Mouse (Mus musculus) thymus, postnatal 14 days (tissue): ENCODE results near the gene Pan3.

Source experiments
- DNase-seq: peaks from one replicate; pipeline ENCODE4 v3.0.0; 2021

The Pan3 gene

DNA sequence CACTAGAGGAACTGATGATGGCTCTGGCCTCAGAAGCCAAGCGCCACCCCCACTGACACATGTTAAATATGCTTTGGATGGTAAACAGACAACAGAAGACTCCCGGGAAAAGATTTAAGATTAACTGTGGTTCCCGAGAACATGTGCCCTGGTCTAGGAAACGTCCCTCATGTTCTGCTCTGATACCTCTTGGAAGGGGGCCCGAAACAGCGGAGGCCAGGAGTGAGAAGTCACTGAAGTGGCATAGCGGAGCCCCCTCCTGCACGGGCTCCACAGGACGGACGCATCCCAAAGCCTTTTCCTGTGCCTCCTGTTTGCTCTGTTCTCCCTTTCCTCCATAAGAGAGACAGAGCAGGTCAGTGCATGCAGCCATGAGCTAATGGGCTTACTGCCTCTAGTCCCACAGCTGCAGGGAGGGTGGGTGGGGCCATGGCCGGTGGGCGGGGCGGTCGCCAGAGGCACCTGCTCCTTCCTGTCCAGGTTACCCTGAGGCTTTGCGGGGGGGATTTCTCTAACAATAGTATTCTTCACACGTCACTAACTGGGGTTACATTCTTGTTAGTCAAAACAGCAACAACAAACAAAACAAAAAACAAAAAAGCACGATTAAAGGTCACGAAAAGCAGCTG lies 133.7 kb downstream of the Pan3 start:
- peak; percentile 29 for DNase-seq

GRCm38 (mm10) chr5:147564140-147564590 lies 134.2 kb downstream of the Pan3 start:
- peak; percentile 20 for DNase-seq

DNA sequence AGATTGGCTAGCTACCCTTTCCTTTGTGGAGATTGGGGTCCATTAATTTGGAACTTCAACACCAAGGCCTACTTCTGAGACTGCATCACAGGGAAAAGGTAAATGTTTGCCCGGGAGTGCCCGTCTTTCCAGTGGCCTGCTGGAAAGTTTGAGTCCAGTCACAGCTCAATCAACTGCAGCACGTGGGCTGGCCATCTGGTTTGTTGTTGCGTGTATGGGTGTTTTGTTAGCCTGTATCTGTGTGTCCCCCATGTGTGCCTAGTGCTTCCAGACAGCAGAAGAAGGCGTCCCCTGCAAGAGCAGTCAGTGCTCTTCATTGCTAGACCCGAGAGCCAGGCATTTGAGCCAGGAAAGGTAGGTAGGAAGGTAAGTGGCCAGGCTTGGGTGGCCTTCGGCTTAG lies 135.5 kb downstream of the Pan3 start:
- no peak for DNase-seq

DNA sequence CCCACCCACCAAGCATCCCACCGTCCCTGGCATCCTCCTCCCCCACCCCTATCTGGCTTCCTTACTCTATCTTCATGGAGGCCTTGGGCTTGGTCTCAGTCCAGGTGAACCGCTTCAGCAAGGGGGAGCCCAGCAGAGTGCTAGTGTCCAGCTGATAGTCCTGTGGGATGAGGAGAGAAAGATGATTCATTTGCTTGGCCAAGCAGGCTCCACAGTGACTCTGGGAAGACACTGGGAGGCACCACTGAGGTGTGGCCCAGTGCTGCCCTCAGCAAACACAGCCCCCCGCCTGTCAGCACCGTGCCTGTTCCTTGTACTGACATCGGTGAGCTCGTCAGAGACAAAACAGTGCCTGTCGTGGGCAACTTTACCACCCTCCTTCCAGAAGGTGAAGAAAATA lies 136.4 kb downstream of the Pan3 start:
- no peak for DNase-seq

DNA sequence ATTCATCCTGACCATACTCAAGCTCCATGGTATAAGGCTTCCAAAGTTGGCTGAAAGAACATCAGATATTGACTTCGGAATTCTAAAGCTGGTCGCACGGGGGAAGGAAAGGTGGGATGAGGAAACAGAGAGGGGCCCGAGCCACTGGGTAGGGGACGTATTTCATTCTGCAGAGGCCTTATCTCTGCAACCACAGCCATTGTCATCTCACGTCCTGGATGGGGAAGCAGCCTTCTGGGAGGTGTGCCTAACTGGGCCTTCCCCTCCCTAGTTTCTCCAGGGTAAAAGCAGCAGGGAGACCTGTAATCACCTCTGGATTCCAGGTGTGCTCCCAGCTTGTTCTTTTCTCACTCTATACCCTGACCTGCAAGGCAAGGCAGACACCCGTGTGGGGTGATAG lies 142.7 kb downstream of the Pan3 start:
- DNase-seq: no peak

GRCm38 (mm10) chr5:147573555-147573954 lies 143.6 kb downstream of the Pan3 start:
- no peak for DNase-seq

GRCm38 (mm10) chr5:147574517-147574916 lies 144.6 kb downstream of the Pan3 start:
- DNase-seq: no peak

DNA sequence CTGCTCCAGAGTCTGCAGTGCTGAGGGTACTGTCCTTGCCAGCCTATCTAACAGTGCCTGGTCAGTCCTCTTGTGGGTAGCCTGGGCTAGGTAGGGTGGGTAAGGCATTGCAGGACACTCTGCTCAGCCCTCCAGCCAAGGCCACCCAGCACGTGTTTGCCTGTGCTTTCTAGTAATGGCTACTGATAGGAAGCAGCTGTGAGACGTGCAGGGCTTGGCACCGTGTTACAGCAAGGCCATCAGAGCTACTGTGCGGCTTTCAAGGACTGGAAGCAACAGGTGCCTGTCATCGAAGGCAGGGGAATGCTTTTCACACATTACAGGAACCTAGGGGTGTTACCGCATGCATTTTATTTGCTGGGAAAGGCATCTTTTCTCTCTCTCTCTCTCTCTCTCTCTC lies 147.0 kb downstream of the Pan3 start:
- DNase-seq: no peak

DNA sequence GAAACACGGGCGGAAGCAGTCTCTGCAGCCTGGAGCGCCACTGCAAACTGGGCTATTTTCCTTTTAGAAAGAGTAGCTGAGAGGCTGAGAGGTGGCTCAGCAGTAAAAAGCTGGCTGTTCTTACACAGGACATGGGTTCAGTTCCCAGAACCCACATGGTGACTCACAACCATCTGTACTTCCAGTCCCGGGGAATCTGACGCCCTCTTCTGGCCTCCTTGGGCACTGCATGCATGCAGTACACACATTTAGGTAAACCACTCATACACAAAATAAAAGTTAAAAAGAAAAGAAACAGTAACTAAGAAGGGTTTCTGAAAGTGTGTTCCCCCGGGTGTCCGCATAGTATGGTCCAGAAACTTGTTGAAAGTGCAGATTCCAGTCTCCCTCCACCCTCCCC lies 149.2 kb downstream of the Pan3 start:
- DNase-seq: no peak

GRCm38 (mm10) chr5:147579691-147580090 lies 149.7 kb downstream of the Pan3 start:
- DNase-seq: no peak

GRCm38 (mm10) chr5:147580181-147580580 lies 150.2 kb downstream of the Pan3 start:
- no peak for DNase-seq

- peak; percentile 78 for DNase-seq
Observed at GRCm38 (mm10) chr5:147583702-147584298, 153.8 kb downstream of the Pan3 start.

DNA sequence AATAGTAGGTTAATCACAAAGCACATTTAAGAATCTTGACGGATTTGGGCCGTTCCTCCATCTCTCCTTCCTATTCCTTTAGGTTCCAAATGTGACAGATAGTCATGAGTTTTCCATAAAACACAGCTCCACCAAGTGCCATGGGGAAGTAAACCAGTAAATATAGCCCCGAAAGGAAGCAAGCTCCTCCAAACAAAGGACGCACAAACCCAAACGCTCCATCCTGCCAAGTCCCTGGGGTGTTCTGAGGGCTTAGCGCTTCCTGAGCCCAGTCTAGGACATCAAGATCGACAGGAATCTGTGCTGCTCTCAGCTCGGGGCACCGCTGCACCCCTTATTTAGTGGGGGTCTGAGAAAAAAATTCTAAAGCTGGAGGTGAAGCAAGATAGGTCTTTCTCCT lies 154.7 kb downstream of the Pan3 start:
- DNase-seq: no peak

DNA sequence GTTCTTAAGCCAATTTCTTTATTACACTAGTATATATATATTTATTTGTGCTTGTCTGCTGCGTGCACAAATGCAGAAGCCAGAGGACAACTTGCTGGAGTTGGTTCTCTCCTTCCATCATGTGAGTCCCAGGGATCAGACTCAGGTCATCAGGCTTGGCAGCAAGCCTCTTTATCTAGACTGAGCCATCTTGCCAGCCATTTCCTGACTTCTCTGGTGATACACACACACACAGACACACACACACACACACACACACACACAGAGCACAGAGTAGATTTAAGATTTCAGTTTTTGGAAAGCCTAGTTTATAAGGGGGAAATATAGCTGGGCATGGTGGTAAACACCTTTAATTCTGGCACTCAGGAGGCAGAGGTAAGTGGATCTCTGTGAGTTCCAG lies 155.1 kb downstream of the Pan3 start:
- DNase-seq: no peak

- DNase-seq: no peak
Observed at GRCm38 (mm10) chr5:147589814-147590213, 159.9 kb downstream of the Pan3 start.

GRCm38 (mm10) chr5:147597825-147598224 lies 167.9 kb downstream of the Pan3 start:
- no peak for DNase-seq
